Mouse (Mus musculus): ENCODE data around the gene Kremen2. TPM values are rescaled to one million over a fixed set of nuclear protein-coding genes. Genes with fewer than 3 reads are reported as not detected.

Gene Kremen2
- 12.9 and 21.2 TPM in 2 replicates for polyA plus RNA-seq (2014; fragmentation: Nextera tagmentation; extraction: Ambion mirVana)

DNA sequence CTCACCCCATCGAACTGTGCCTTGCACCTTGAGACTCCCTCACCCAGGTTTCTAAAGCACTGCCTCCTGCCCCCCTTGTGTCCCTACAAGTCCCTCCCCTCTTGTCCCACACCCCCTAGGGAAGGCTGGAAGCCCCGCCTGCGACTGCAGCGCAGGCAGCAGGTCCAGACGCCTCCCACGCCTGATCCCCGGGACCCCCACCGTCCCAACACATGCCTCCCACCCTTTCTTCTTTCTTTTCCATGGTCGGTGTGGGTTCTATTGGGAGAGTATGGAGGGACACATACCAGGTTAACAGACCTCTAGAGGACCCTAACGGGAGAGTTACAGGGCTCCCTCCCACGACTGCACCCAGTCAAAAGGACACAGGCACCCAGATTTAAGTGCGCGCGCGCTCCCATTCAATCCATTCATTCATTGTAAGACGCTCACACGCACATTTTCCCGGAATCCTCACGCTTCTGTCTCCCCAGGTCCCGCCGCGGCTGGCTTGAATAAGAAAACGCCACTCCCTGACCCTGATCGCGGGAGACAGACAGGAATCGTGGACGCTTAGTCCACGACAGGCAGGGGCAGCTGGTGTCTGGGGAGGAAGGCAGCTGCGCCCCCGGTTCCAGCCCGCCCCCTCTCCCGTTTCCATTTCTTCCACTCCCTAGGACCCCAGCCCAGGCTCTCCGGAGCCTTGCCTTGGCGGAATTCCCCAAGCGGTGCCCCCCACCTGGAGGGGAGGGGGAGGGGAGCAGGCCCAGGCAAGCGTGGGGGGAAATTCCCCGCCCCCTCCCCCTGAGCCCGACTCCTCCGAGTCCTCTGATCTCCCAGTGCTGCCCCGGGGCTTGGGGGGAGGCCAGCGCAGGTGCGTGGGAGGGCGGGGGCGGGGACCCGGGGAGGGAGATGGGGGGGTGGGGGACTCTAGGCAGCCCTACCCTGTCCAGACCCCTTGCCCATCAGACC lies at the start of gene Kremen2:
Gene Kremen2 (minus strand): TSS at position 533 of the 951 bp plus-strand sequence.
- under 1% methylated on average over 31 of the region's 45 CpGs for WGBS
- Histone ChIP-seq H3K4me3 (ENCODE audit: low read depth, low read length) (peak within 1 kb of the TSS; percentile 33), H3K4me1 (ENCODE audit: control insufficient read depth, insufficient read depth, low read length) (peaks cover 14% of the 10 kb centered on the region), H3K36me3 (ENCODE audit: control insufficient read depth, insufficient read depth, low read length) (no peaks in the 10 kb centered on the region), H3K27me3 (replicated peaks; ENCODE audit: control insufficient read depth, insufficient read depth, low read length) (peaks cover 66% of the 10 kb centered on the region), H3K27ac (replicated peaks; ENCODE audit: low read depth, low read length) (no peak within 1 kb of the TSS; the same call in 1 of the 2 replicates), H3K4me2 (ENCODE audit: low read depth, low read length) (peak within 1 kb of the TSS; percentile 54), H3K9me3 (ENCODE audit: control insufficient read depth, low read length) (no peaks in the 10 kb centered on the region), H3K9ac (ENCODE audit: low read depth, low read length) (peak within 1 kb of the TSS; percentile 42)
- DNase-seq (ENCODE audit: low spot score) (peak; percentile 53), ATAC-seq (ENCODE audit: low read depth) (peak; percentile 30; the same call in 1 of the 2 replicates)

DNA sequence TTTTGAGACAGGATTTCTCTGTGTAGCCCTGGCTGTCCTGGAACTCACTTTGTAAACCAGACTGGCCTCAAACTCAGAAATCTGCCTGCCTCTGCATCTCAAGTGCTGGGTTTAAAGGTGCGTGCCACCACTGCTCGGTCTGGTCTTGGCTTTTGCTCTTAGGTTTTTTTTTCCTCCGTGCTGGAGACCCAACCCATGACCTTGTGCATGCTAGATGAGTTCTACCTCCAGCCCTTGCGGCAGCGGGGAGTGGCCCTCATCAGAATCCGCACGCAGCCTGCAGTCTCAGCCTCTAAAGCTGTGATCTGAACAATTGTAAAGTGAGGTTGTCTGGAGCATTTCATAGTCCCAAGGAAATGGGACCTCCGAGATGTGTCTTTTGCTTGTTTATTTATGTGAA lies 49.7 kb upstream of the Kremen2 start:
- no peak overlapping the region for H3K4me3 ChIP-seq (ENCODE audit: low read depth, low read length)
- ATAC-seq (ENCODE audit: low read depth) (no peak), DNase-seq (ENCODE audit: low spot score) (no peak)
- no peaks in the 10 kb centered on the region for H3K36me3 ChIP-seq (ENCODE audit: control insufficient read depth, insufficient read depth, low read length)
- no peak overlapping the region for H3K27ac ChIP-seq (replicated peaks; ENCODE audit: low read depth, low read length)
- H3K9ac ChIP-seq (ENCODE audit: low read depth, low read length): no peak overlapping the region
- 97% methylated on average over 8 of the region's 8 CpGs for WGBS
- 0 out of 2 replicates have a peak, but pooled peaks cover 3% of the 10 kb centered on the region for H3K9me3 ChIP-seq (ENCODE audit: control insufficient read depth, low read length)
- 0 out of 2 replicates have a peak, but pooled peaks cover 5% of the 10 kb centered on the region for H3K4me1 ChIP-seq (ENCODE audit: control insufficient read depth, insufficient read depth, low read length)
- H3K4me2 ChIP-seq (ENCODE audit: low read depth, low read length): no peak overlapping the region
- no peaks in the 10 kb centered on the region for H3K27me3 ChIP-seq (replicated peaks; ENCODE audit: control insufficient read depth, insufficient read depth, low read length)

DNA sequence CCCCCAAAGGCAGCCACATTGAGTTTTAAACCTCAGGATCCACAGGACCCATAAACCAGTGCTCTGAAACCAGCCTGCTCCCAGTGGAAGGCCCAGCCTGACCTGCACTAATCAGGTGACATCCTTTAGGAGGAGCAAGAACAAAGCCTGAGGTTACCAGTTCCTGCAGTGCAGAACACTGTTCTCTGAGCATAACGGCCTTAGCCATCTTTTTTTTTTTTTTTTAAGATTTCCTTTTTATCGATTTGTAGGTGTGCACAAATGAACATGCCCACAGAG lies 45.4 kb upstream of the Kremen2 start:
- H3K4me3 ChIP-seq (ENCODE audit: low read depth, low read length): peak overlapping the region; percentile 57
- H3K27me3 ChIP-seq (replicated peaks; ENCODE audit: control insufficient read depth, insufficient read depth, low read length): no peaks in the 10 kb centered on the region
- H3K4me1 ChIP-seq (ENCODE audit: control insufficient read depth, insufficient read depth, low read length): peaks cover 16% of the 10 kb centered on the region
- no peak for ATAC-seq (ENCODE audit: low read depth)
- no peaks in the 10 kb centered on the region for H3K9me3 ChIP-seq (ENCODE audit: control insufficient read depth, low read length)
- H3K9ac ChIP-seq (ENCODE audit: low read depth, low read length): peak overlapping the region; percentile 88; the same call in 1 of the 2 replicates
- peak overlapping the region; percentile 83 for H3K4me2 ChIP-seq (ENCODE audit: low read depth, low read length)
- H3K27ac ChIP-seq (replicated peaks; ENCODE audit: low read depth, low read length): peak overlapping the region; percentile 91; the same call in 1 of the 2 replicates
- H3K36me3 ChIP-seq (ENCODE audit: control insufficient read depth, insufficient read depth, low read length): no peaks in the 10 kb centered on the region
- DNase-seq (ENCODE audit: low spot score): no peak
- 54% methylated on average over 2 of the region's 2 CpGs for WGBS

DNA sequence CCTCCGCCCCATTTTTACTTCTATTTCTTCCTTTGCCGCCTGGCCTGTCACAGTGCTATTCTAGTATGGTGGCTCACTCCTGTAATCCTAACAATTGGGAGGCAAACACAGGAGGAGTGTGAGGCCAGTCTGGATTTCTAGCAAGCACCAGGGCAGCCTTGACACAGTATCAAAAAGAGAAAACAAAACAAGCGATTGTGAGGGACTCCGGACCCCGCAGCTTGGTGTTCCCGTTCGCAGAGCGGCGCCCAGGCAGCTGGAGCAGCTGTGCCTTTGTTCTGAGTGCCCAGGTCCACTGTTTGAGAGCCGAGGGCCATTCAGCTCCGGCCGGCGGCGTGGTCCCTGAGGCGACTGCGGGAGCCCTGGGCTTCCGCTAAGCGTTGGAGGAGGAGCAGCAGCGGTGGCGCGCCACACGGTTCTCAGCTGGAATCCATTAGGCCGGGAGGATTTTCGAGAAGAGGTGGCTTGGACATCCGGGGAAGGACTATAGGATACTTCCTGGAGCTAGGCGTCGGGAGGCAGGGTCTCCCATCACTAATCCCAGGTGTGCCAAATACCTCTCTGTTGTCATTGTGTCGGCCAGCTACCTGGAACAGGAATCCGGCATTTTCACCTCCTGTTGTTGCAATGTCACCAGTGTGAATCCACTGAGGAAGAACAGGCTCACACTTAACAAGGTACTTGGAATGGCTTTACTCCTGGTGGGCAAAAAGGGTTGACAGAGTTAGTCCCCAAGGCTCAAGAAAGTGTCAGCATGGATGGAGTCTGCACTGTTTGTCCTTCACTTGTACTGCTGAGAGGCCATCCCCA lies 44.8 kb upstream of the Kremen2 start, which contains the start of gene Srrm2:
Gene Srrm2 (plus strand): TSS at position 264 of the 810 bp plus-strand sequence.
- H3K4me3 ChIP-seq (ENCODE audit: low read depth, low read length): peak within 1 kb of the TSS; percentile 57
- H3K4me2 ChIP-seq (ENCODE audit: low read depth, low read length): peak within 1 kb of the TSS; percentile 83
- peaks cover 18% of the 10 kb centered on the region for H3K4me1 ChIP-seq (ENCODE audit: control insufficient read depth, insufficient read depth, low read length)
- 2% methylated on average over 21 of the region's 29 CpGs for WGBS
- H3K9ac ChIP-seq (ENCODE audit: low read depth, low read length): peak within 1 kb of the TSS; percentile 88
- no peaks in the 10 kb centered on the region for H3K27me3 ChIP-seq (replicated peaks; ENCODE audit: control insufficient read depth, insufficient read depth, low read length)
- DNase-seq (ENCODE audit: low spot score) (peak; percentile 72), ATAC-seq (ENCODE audit: low read depth) (peak; percentile 60)
- H3K27ac ChIP-seq (replicated peaks; ENCODE audit: low read depth, low read length): peak within 1 kb of the TSS; percentile 91
- H3K9me3 ChIP-seq (ENCODE audit: control insufficient read depth, low read length): no peaks in the 10 kb centered on the region
- H3K36me3 ChIP-seq (ENCODE audit: control insufficient read depth, insufficient read depth, low read length): no peaks in the 10 kb centered on the region

DNA sequence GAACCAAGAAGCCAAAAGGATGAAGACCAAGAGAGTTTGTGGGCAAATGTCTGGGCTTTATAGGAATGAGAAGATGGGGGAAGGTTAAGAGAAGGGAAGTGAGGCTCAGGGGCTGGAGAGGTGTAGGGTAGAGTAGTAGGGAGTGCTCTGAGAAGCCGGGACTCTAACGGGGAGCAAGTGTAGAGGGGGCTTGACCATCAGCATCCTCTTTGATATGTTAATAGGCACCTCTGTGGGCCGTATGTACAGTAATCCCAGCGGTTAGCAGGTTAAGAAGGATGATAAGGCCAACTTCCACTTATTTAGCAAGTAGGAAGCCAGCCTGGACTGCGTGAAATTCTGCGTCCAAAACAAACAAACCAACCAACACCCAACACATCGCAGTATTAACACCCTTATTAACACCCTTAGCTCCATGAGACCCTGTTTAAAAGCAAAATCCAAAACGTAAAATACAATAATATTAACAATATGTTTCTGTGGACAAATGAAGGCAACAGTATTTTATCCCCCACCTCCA lies 44.2 kb upstream of the Kremen2 start:
- Histone ChIP-seq H3K27ac (replicated peaks; ENCODE audit: low read depth, low read length) (peak overlapping the region; percentile 91), H3K4me2 (ENCODE audit: low read depth, low read length) (peak overlapping the region; percentile 83), H3K36me3 (ENCODE audit: control insufficient read depth, insufficient read depth, low read length) (no peaks in the 10 kb centered on the region), H3K27me3 (replicated peaks; ENCODE audit: control insufficient read depth, insufficient read depth, low read length) (no peaks in the 10 kb centered on the region), H3K9me3 (ENCODE audit: control insufficient read depth, low read length) (no peaks in the 10 kb centered on the region), H3K4me3 (ENCODE audit: low read depth, low read length) (peak overlapping the region; percentile 57), H3K4me1 (ENCODE audit: control insufficient read depth, insufficient read depth, low read length) (peaks cover 19% of the 10 kb centered on the region), H3K9ac (ENCODE audit: low read depth, low read length) (peak overlapping the region; percentile 88)
- 22% methylated on average over 8 of the region's 8 CpGs for WGBS
- ATAC-seq (ENCODE audit: low read depth) (no peak), DNase-seq (ENCODE audit: low spot score) (no peak)

DNA sequence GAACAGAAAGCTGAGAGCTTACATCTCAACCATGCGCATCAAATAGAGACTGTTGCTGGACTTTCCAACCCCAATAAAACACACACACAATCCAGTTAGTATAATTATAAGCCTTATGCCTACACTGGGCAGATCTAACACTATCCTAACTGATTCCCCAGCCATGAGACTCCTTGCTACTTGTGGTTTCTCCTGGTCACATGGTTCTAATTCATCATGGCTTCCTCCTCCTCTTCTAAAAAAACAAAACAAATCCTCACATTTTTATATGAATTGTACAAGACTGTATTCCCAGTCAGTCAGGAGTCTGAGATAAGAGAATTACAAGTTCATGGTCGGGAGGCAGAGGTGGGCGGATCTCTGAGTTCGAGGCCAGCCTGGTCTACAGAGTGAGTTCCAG lies 43.3 kb upstream of the Kremen2 start:
- no peak for ATAC-seq (ENCODE audit: low read depth)
- H3K36me3 ChIP-seq (ENCODE audit: control insufficient read depth, insufficient read depth, low read length): no peaks in the 10 kb centered on the region
- no peak overlapping the region for H3K27ac ChIP-seq (replicated peaks; ENCODE audit: low read depth, low read length)
- 89% methylated on average over 4 of the region's 4 CpGs for WGBS
- H3K4me2 ChIP-seq (ENCODE audit: low read depth, low read length): no peak overlapping the region
- no peaks in the 10 kb centered on the region for H3K9me3 ChIP-seq (ENCODE audit: control insufficient read depth, low read length)
- no peak overlapping the region for H3K9ac ChIP-seq (ENCODE audit: low read depth, low read length)
- peaks cover 19% of the 10 kb centered on the region for H3K4me1 ChIP-seq (ENCODE audit: control insufficient read depth, insufficient read depth, low read length)
- no peak overlapping the region for H3K4me3 ChIP-seq (ENCODE audit: low read depth, low read length)
- H3K27me3 ChIP-seq (replicated peaks; ENCODE audit: control insufficient read depth, insufficient read depth, low read length): no peaks in the 10 kb centered on the region
- DNase-seq (ENCODE audit: low spot score): no peak

DNA sequence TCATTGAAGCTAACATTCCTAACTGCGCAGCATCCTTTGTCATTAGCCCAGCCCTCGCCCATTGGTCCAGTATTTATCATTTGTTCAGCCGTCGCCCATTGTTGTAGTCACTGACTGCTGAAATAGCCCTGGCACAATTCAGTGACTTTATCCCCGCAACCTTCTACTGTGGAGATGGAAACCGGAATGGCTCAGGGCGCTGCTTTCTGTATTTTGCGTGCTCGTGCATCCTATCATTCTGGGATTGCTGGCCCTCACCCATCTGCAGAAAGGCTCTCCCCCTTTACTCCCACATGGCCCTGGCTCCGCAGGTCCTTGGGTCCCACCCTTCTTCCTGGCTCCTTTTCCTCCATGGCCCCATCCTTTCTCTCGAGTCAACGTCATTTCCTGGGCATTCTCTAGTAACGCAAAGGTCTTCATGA lies 40.9 kb upstream of the Kremen2 start:
- H3K27me3 ChIP-seq (replicated peaks; ENCODE audit: control insufficient read depth, insufficient read depth, low read length): no peaks in the 10 kb centered on the region
- peak overlapping the region; percentile 80 for H3K4me2 ChIP-seq (ENCODE audit: low read depth, low read length)
- peak overlapping the region; percentile 68 for H3K4me3 ChIP-seq (ENCODE audit: low read depth, low read length)
- no peaks in the 10 kb centered on the region for H3K9me3 ChIP-seq (ENCODE audit: control insufficient read depth, low read length)
- peak overlapping the region; percentile 75 for H3K9ac ChIP-seq (ENCODE audit: low read depth, low read length)
- 21% methylated on average over 13 of the region's 13 CpGs for WGBS
- peak; percentile 23; the same call in 1 of the 2 replicates for ATAC-seq (ENCODE audit: low read depth)
- peak; percentile 24 for DNase-seq (ENCODE audit: low spot score)
- peaks cover 19% of the 10 kb centered on the region for H3K4me1 ChIP-seq (ENCODE audit: control insufficient read depth, insufficient read depth, low read length)
- no peaks in the 10 kb centered on the region for H3K36me3 ChIP-seq (ENCODE audit: control insufficient read depth, insufficient read depth, low read length)
- H3K27ac ChIP-seq (replicated peaks; ENCODE audit: low read depth, low read length): peak overlapping the region; percentile 52
